Mouse (Mus musculus) ES-E14 (cell line): ENCODE results near the gene Bach2.

Source experiments
- CHD2 ChIP-seq: IDR thresholded peaks from 2 replicates; pipeline ENCODE4 v1.6.1; 2014; ENCODE audit warnings: mild to moderate bottlenecking, low read depth, low read length, inconsistent platforms
- HCFC1 ChIP-seq: IDR thresholded peaks from 2 replicates; pipeline ENCODE4 v1.6.1; 2012; ENCODE audit warnings: low read length, inconsistent platforms, borderline replicate concordance; ENCODE audit not compliant: insufficient read depth
- MAFK ChIP-seq: IDR thresholded peaks from 2 replicates; pipeline ENCODE4 v1.6.1; 2014; ENCODE audit warnings: mild to moderate bottlenecking, low read depth, low read length, inconsistent platforms; ENCODE audit not compliant: insufficient read depth
- ZC3H11A ChIP-seq: IDR thresholded peaks from 2 replicates; pipeline ENCODE4 v1.6.1; 2012; ENCODE audit warnings: low read depth, mild to moderate bottlenecking, inconsistent platforms, low read length, borderline replicate concordance

- no peak for TF ChIP-seq HCFC1
- no peak for TF ChIP-seq CHD2
- no peak for TF ChIP-seq MAFK
- no peak for TF ChIP-seq ZC3H11A
Observed at GRCm38 (mm10) chr4:32463065-32463464, 224.5 kb downstream of the Bach2 start.
